Comparison of ENCODE assay signal across 28 mouse cellular contexts in the genomic region with DNA sequence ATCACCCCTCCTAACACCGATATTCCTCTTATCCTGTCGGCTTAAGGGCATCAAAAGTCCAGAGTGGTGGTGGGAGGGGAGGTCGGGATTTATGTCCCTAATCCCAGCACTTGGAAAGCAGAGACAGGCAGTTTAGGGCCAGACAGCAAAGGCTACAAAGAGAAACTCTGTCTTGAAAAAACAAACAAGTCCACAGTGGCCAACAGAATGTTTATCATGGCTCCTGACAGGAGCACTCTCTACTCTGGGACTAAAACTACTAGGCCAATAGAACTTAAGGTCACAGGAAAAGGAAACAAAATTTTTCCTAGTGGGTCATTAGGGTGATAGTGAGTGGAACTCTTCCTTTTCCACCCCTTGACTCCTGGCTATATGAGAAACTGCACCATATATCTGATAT. TPM values are rescaled to one million over a fixed set of nuclear protein-coding genes. Genes with fewer than 3 reads are reported as not detected.
"Had no signal": no experiment of that assay in that cellular context is flagged by ENCODE, and none has a peak within 500 bp of the region (broad histone marks: within the 10 kb centered on the region; RNA-seq: fewer than 3 reads in every experiment).

No protein-coding gene starts in this region.

- H3K4me1 ChIP-seq: hindbrain, embryonic 15.5 days; limb, embryonic 13.5 days had no signal

- H3K27me3 ChIP-seq: heart, embryonic 13.5 days; heart, embryonic 15.5 days; hindbrain, embryonic 13.5 days; hindbrain, embryonic 15.5 days; limb, embryonic 13.5 days; limb, embryonic 15.5 days; liver, embryonic 12.5 days had no signal

- H3K4me3 ChIP-seq: heart, adult 2 months; heart, embryonic 13.5 days; heart, embryonic 15.5 days; hindbrain, embryonic 13.5 days; hindbrain, embryonic 15.5 days; limb, embryonic 13.5 days; limb, embryonic 15.5 days; liver, embryonic 12.5 days had no signal

- DNase-seq: gastrocnemius, postnatal 14 days; gastrocnemius, postnatal 36 days; heart, adult 11 months; heart, adult 2 months; heart, postnatal 14 days; heart, postnatal 36 days; kidney, adult 8-10 months; kidney, postnatal 14 days; layer of hippocampus, adult 9-11 months; layer of hippocampus, postnatal 36 days; left cerebral cortex, postnatal 4 days had no signal

- H3K9me3 ChIP-seq: heart, embryonic 13.5 days; heart, embryonic 15.5 days; hindbrain, embryonic 13.5 days; hindbrain, embryonic 15.5 days; limb, embryonic 13.5 days; limb, embryonic 15.5 days; liver, embryonic 12.5 days had no signal

- H3K4me2 ChIP-seq: heart, embryonic 11.5 days; heart, embryonic 13.5 days; heart, embryonic 15.5 days; hindbrain, embryonic 13.5 days; hindbrain, embryonic 15.5 days; limb, embryonic 13.5 days; limb, embryonic 15.5 days; liver, embryonic 12.5 days had no signal

- H3K27ac ChIP-seq: heart, adult 2 months; heart, embryonic 13.5 days; heart, embryonic 15.5 days; hindbrain, embryonic 13.5 days; hindbrain, embryonic 15.5 days; hindbrain, postnatal 0 days; limb, embryonic 13.5 days; limb, embryonic 15.5 days; liver, embryonic 12.5 days; liver, embryonic 14.5 days had no signal

- H3K36me3 ChIP-seq: heart, embryonic 13.5 days; heart, embryonic 15.5 days; hindbrain, embryonic 13.5 days; hindbrain, embryonic 15.5 days; limb, embryonic 13.5 days; limb, embryonic 15.5 days; liver, embryonic 12.5 days had no signal

- ATAC-seq: hindbrain, postnatal 0 days; intestine, embryonic 16.5 days; liver, embryonic 12.5 days had no signal

- H3K9ac ChIP-seq: heart, embryonic 13.5 days; heart, embryonic 15.5 days; hindbrain, embryonic 13.5 days; hindbrain, embryonic 15.5 days; limb, embryonic 13.5 days; limb, embryonic 15.5 days; liver, embryonic 12.5 days; liver, embryonic 14.5 days had no signal

RNA-seq across cellular contexts. Expression of a gene that starts 8.0 kb away (rescaled TPM):
- polyA plus RNA-seq: hindbrain, embryonic 15.5 days; liver, embryonic 12.5 days had no signal

RNA-seq across cellular contexts. Expression of a gene that starts 35.0 kb away (rescaled TPM):
- polyA plus RNA-seq: gonadal fat pad, adult 2 months; heart, adult 2 months; heart, embryonic 11.5 days; heart, embryonic 13.5 days; heart, postnatal 0 days; intestine, embryonic 14.5 days; large intestine, adult 2 months; limb, embryonic 13.5 days; liver, adult 2 months; liver, embryonic 14.5 days; liver, embryonic 16.5 days had no signal
